Mouse (Mus musculus): ENCODE measurements at regions not wholly inside any gene's neighbourhood (a gene's known extent, or its start where the extent isn't known, plus 50 kb on each side); places are given as distances from the start of the nearest gene placed in this dataset.

DNA sequence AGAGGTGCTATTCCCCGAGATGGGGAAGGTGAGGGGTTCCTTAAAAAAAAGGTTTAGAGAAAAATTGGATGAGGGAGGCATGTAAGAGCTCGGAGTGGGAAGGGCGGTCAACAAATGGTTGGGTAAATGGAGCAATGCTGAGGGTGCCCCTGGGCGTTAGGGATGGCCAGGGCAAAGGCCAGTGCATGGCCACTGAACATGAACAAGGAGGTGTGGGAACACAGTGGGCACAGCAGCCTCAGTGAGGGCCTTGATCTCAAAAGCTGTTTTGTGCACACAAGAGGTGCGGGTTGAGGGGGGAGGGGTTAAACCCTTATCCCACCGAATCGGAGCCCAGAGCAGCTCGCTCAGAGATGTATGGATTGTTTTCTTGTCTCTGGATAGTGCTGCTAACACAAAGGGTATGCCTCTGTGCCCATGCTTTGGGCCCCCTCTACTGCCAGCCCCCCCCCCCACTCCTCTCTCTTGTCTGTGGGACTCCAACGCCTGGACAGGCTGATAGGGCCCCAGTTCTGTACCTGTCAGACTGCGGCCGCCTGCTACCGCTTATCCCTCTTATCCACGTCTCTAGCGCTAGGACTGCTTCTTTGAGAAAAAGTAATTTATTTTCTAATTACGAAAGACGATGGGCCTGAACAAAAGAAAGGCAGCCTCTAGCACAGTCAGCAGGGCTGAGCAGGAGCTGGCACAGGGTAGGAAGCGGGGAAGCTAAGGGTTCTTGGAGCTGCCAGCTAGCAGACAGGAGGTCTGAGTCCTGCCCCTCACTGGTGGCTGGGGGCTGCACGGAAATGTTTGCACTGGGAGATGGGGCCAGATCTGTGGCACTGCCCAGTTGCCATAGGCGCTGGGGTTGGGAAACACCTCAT is 63.5 kb downstream of the Tpra1 start:
- Histone ChIP-seq H3K27me3 (ENCODE audit: control insufficient read depth in 1 of 2, insufficient read depth in 2 of 2, low read length in 2 of 2) (peaks cover 0 to 7% of the 10 kb centered on the region in 2 experiments; a peak in 3 of 4 replicates), H3K4me1 (ENCODE audit: control insufficient read depth in 1 of 2, insufficient read depth in 2 of 2, low read length in 2 of 2) (no peaks in the 10 kb centered on the region), H3K79me2 (ENCODE audit: control insufficient read depth, insufficient read depth, low read length, poor library complexity) (no peaks in the 10 kb centered on the region), H3K36me3 (ENCODE audit: control insufficient read depth in 1 of 2, insufficient read depth in 2 of 2, low read length in 2 of 2) (no peaks in the 10 kb centered on the region), H3K4me3 (ENCODE audit: control insufficient read depth in 1 of 2, insufficient read depth in 1 of 2, low read depth in 2 of 2, low read length in 2 of 2) (no peak overlapping the region), H3K27ac (ENCODE audit: control insufficient read depth, low read depth, low read length) (no peak overlapping the region), H3K9ac (ENCODE audit: control insufficient read depth, low read depth, low read length, poor library complexity, severe bottlenecking) (no peak overlapping the region), H3K9me3 (replicated peaks; ENCODE audit: insufficient read depth, low read length) (no peaks in the 10 kb centered on the region)
- no peak for DNase-seq (ENCODE audit: low read depth, low spot score)
- TF ChIP-seq RAD21 (IDR thresholded peaks at IDR 0.05; ENCODE audit: low read depth, low read length) (no peak), UBTF (IDR thresholded peaks at IDR 0.05; ENCODE audit: borderline replicate concordance, insufficient read depth, low read depth, low read length) (no peak), USF1 (IDR thresholded peaks at IDR 0.05; ENCODE audit: low read depth, low read length) (no peak), TCF12 (IDR thresholded peaks at IDR 0.05; ENCODE audit: low read depth, low read length) (no peak), ZC3H11A (IDR thresholded peaks at IDR 0.05; ENCODE audit: low read depth, low read length) (no peak)

GRCm38 (mm10) chr6:88966501-88966900 is 64.5 kb downstream of the Tpra1 start:
- Histone ChIP-seq H3K9me3 (replicated peaks; ENCODE audit: insufficient read depth, low read length) (no peaks in the 10 kb centered on the region), H3K4me1 (ENCODE audit: control insufficient read depth in 1 of 2, insufficient read depth in 2 of 2, low read length in 2 of 2) (no peaks in the 10 kb centered on the region), H3K27me3 (ENCODE audit: control insufficient read depth in 1 of 2, insufficient read depth in 2 of 2, low read length in 2 of 2) (peaks cover 0 to 7% of the 10 kb centered on the region in 2 experiments; a peak in 3 of 4 replicates), H3K4me3 (ENCODE audit: control insufficient read depth in 1 of 2, insufficient read depth in 1 of 2, low read depth in 2 of 2, low read length in 2 of 2) (no peak overlapping the region), H3K9ac (ENCODE audit: control insufficient read depth, low read depth, low read length, poor library complexity, severe bottlenecking) (no peak overlapping the region), H3K27ac (ENCODE audit: control insufficient read depth, low read depth, low read length) (no peak overlapping the region), H3K79me2 (ENCODE audit: control insufficient read depth, insufficient read depth, low read length, poor library complexity) (no peaks in the 10 kb centered on the region), H3K36me3 (ENCODE audit: control insufficient read depth in 1 of 2, insufficient read depth in 2 of 2, low read length in 2 of 2) (no peaks in the 10 kb centered on the region)
- TF ChIP-seq SMC3 (IDR thresholded peaks at IDR 0.05; ENCODE audit: low read depth, low read length) = no peak
- TF ChIP-seq TCF12 (IDR thresholded peaks at IDR 0.05; ENCODE audit: low read depth, low read length) = no peak
- no peak for TF ChIP-seq HCFC1 (IDR thresholded peaks at IDR 0.05; ENCODE audit: low read depth, low read length)
- no peak for TF ChIP-seq POLR2A (IDR thresholded peaks at IDR 0.05; ENCODE audit: control insufficient read depth in 1 of 2, insufficient read depth in 1 of 2, low read depth in 1 of 2, low read length in 2 of 2, poor library complexity in 1 of 2)
- TF ChIP-seq ELF1 (IDR thresholded peaks at IDR 0.05; ENCODE audit: low read depth, low read length) = no peak
- TF ChIP-seq ZC3H11A (IDR thresholded peaks at IDR 0.05; ENCODE audit: low read depth, low read length) = no peak
- no peak for TF ChIP-seq MAFK (IDR thresholded peaks at IDR 0.05; ENCODE audit: borderline replicate concordance, low read depth, low read length)
- no peak for TF ChIP-seq POLR2AphosphoS5 (IDR thresholded peaks at IDR 0.05; ENCODE audit: borderline replicate concordance, low read depth, low read length)
- DNase-seq (ENCODE audit: low read depth, low spot score) = no peak

DNA sequence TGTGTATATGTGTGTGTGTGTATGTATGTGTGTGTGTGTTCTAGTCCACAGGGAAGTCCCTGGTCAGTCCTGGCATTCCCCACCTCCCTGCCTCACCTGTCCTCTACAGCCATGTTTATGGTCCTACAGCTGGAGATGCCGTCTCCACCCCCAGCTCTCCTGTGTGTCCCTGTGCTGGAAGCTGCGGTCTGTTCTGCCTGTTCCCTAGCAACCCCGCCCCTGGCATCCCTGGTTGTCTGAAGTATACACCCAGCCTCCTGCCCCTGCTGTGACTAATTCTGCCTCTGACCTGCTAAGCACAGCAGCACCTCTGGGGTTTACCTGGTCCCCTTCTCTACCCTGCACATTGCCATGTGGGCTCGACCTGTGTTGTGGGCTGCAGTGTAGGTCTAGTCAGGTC is 66.8 kb downstream of the Tpra1 start:
- Histone ChIP-seq H3K4me3 (ENCODE audit: control insufficient read depth in 1 of 2, insufficient read depth in 1 of 2, low read depth in 2 of 2, low read length in 2 of 2) (no peak overlapping the region), H3K79me2 (ENCODE audit: control insufficient read depth, insufficient read depth, low read length, poor library complexity) (no peaks in the 10 kb centered on the region), H3K9ac (ENCODE audit: control insufficient read depth, low read depth, low read length, poor library complexity, severe bottlenecking) (no peak overlapping the region), H3K27ac (ENCODE audit: control insufficient read depth, low read depth, low read length) (no peak overlapping the region), H3K27me3 (ENCODE audit: control insufficient read depth in 1 of 2, insufficient read depth in 2 of 2, low read length in 2 of 2) (peaks cover 0 to 7% of the 10 kb centered on the region in 2 experiments; a peak in 3 of 4 replicates), H3K9me3 (replicated peaks; ENCODE audit: insufficient read depth, low read length) (no peaks in the 10 kb centered on the region), H3K36me3 (ENCODE audit: control insufficient read depth in 1 of 2, insufficient read depth in 2 of 2, low read length in 2 of 2) (no peaks in the 10 kb centered on the region), H3K4me1 (ENCODE audit: control insufficient read depth in 1 of 2, insufficient read depth in 2 of 2, low read length in 2 of 2) (no peaks in the 10 kb centered on the region)
- no peak for TF ChIP-seq MXI1 (IDR thresholded peaks at IDR 0.05; ENCODE audit: low read depth, low read length)
- TF ChIP-seq SIN3A (IDR thresholded peaks at IDR 0.05; ENCODE audit: low read length) = no peak
- no peak for TF ChIP-seq SMC3 (IDR thresholded peaks at IDR 0.05; ENCODE audit: low read depth, low read length)
- TF ChIP-seq CTCF (IDR thresholded peaks at IDR 0.05 in 2 of 3, conservative IDR thresholded peaks at IDR 0.05 in 1 of 3; ENCODE audit: control insufficient read depth in 1 of 3, insufficient read depth in 1 of 3, low read depth in 2 of 3, low read length in 3 of 3, poor library complexity in 1 of 3, severe bottlenecking in 1 of 3) = no peak
- no peak for TF ChIP-seq KAT2A (conservative IDR thresholded peaks at IDR 0.05; ENCODE audit: low read depth, low read length)
- no peak for TF ChIP-seq ZNF384 (IDR thresholded peaks at IDR 0.05; ENCODE audit: low read depth, low read length)
- no peak for TF ChIP-seq RCOR1 (IDR thresholded peaks at IDR 0.05; ENCODE audit: low read depth, low read length)
- no peak for DNase-seq (ENCODE audit: low read depth, low spot score)

Measured in MEL (cell line).